Mouse (Mus musculus): ENCODE data around the gene Xpo6.

Xpo6 gene

DNA sequence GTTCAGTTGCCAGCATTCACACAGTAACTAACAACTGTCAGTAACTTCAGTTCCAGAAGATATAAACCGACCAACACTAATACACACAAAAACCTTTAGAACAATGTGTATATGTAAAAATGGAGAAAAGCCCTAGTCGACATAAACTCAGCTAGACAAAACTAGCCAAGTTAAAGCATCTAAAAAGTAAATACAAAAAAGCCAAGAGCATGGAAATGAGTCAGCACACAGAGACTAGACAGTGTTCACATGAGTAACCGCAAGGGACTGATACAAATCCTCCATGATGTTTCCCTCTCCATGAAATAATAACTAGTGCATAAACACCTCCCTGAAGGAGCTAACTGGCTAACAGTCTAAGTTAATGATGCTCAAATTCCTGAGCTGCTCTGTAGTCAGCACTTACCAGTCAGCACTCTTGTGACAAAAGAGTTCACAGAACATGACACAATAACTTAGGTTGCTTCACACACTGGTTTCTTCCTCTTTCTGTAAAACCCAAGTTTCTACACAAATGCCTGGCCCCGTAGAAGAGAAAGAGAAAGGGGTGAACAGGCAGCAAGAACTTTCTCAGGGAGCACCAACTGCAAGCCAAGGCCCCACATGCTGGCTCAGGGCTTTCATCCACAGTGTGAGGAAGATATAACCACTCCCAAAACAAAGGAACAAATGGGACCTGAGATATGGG, 65.5 kb downstream of the Xpo6 start:
- in situ Hi-C loops (cut with MboI; ENCODE audit: low sequenced_read_pairs): no loop called here

DNA sequence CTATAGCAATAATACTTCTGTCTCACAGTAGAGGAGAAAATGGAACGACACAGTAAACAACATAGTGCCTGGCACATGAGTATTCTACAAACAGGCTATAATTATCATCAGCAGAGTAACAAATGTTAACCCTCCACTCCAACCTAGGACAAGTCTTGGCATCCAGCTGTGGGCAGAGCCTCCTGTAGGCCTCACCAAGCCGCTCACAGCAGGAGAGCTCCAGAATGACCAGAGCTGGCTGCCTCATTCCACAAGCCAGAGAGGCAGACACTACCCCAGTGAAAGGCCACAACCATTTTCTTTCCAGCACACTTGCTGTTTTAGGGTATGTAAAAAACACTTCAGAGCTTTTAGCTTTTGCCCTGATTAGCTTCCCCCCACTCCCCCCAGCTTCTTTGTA, 72.6 kb downstream of the Xpo6 start:
- in situ Hi-C loops (cut with MboI; ENCODE audit: low sequenced_read_pairs): no loop called here

- in situ Hi-C loops (cut with MboI; ENCODE audit: low sequenced_read_pairs): no loop called here
Measured at GRCm38 (mm10) chr7:126126502-126126901, 73.8 kb downstream of the Xpo6 start.

DNA sequence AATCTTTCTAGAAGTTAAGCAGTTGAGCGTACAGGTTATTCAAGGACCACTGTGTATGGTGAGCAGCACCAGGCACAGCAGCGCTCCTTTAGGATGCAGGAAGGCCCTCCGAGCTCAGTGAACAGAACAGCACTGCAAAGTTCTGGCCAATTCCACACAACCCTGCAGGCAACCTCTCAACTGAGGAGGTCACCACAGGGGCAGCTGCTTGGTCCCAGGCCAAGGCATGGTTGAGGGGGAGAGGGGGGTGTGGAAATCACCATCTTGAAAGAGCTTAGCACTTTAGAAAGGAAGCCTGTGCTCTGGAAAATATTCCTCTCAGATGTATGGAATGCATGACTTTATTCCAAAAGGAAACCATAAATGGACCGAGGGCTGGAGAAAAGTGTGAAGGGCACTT, 78.8 kb downstream of the Xpo6 start:
- in situ Hi-C loops (cut with MboI; ENCODE audit: low sequenced_read_pairs): no loop called here

- in situ Hi-C loops (cut with MboI; ENCODE audit: low sequenced_read_pairs): no loop called here
Measured at GRCm38 (mm10) chr7:126119819-126120218, 80.5 kb downstream of the Xpo6 start.

DNA sequence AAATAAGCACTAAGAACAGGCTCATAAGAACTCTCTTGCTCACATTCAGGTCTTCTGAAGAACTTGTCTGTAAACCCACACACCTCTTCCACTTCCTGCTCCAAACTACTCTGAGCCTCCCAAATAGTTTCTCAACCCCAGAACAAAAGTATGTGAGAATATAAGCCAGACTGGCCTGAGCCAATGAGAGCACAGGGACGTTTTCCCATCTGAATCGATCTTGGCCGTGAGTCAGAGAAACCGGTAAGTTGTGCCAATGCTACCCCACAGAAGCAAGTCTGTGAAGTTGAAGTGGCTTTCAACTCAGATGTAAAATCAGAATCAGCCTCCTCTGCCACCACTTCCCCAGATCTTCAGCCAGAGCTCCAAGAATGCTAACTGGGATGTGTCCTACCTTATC, 87.0 kb downstream of the Xpo6 start:
- in situ Hi-C loops (cut with MboI; ENCODE audit: low sequenced_read_pairs): no loop called here

- in situ Hi-C loops (cut with MboI; ENCODE audit: low sequenced_read_pairs): no loop called here
Measured at GRCm38 (mm10) chr7:126111230-126111629, 89.1 kb downstream of the Xpo6 start.

DNA sequence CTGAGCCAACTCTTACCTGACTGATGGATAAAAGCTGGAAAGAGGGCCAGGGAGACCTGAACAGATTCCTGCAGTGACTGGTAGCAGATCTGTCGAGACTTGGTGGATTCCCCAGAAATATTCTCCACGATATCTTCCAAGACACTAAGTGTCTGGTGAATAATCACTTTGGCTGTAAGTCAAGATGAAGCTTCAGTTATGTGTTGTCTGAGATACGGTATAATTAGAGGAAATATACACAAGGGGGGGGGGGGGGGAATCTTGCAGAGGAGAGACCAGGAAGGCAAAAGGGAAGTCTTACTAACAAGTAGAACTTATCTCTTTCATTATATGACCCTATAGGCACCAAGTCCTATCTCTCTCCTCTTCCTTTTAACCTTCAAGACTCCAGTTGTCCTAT, 90.4 kb downstream of the Xpo6 start:
- in situ Hi-C loops (cut with MboI; ENCODE audit: low sequenced_read_pairs): no loop called here

GRCm38 (mm10) chr7:126100440-126100839, 99.9 kb downstream of the Xpo6 start:
- in situ Hi-C loops (cut with MboI; ENCODE audit: low sequenced_read_pairs): no loop called here

GRCm38 (mm10) chr7:126099835-126100234, 100.5 kb downstream of the Xpo6 start:
- in situ Hi-C loops (cut with MboI; ENCODE audit: low sequenced_read_pairs): no loop called here

- in situ Hi-C loops (cut with MboI; ENCODE audit: low sequenced_read_pairs): no loop called here
Measured at GRCm38 (mm10) chr7:126099163-126099775, 101.0 kb downstream of the Xpo6 start.

DNA sequence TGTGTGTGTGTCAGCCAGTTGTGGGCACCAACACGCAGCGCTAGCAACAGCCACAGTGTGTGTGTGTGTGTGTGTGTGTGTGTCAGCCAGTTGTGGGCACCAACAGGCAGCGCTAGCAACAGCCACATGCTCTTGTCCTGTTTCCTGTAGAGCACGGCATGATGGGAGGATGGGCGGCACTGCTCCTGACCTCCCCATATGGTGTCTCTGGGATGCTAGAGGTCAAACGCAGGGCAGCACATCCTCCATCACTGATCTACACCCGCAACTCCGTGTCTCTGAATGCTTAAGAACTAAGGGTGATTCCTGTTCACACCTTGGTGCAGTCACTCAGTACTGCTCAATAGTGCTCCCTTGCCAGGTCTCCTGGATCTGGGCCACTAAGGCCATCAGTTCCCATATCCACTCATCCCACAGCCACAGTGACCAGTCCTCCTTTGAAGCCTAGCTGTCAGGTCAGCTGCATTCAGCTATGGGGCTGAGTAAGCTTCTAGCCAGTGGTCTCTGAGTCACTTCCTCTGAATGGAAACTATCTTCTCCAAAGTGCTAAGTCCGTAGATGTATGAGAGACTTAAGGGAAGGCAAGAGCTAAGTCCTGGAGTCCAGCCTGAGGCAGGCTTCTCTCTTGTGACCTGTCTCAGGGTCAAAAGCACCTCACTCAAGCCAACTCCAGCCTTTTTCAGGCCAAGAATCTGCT, 102.9 kb downstream of the Xpo6 start:
- in situ Hi-C loops (cut with MboI; ENCODE audit: low sequenced_read_pairs): no loop called here

DNA sequence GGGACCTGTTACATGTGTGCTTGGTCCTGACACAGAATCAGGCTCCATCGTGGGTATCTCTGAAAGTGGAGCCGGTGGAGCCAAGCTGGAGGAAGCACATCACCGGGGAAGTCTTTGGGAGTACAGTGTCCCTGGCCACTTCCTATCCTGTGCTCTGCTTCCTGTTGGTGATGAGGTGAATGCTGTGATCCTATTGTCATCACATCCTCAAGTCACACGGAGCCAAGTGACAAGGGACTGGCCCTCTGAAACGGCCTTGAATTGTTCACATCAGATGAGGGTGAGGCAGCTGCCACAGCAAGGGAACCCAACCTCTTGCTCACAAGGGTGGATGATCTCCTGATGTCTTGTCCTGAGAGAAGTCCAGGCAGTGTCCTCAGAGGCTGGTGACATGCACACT, 103.7 kb downstream of the Xpo6 start:
- in situ Hi-C loops (cut with MboI; ENCODE audit: low sequenced_read_pairs): no loop called here

DNA sequence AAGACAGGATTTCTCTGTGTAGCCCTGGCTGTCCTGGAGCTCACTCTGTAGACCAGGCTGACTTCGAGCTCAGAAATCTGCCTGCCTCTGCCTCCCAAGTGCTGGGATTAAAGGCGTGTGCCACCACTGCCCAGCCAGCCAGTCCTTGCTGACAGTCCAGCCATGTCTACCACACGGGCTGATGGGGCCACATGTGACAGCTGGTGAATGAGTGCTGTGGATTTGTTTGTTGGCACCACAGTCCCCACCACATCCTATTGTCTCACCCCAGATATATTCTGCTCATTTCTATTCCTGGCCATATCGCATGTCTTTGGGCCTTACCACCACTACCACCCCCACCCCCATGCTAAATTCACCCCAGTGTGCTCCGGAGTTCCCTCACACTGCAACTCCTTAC, 105.6 kb downstream of the Xpo6 start:
- in situ Hi-C loops (cut with MboI; ENCODE audit: low sequenced_read_pairs): no loop called here

DNA sequence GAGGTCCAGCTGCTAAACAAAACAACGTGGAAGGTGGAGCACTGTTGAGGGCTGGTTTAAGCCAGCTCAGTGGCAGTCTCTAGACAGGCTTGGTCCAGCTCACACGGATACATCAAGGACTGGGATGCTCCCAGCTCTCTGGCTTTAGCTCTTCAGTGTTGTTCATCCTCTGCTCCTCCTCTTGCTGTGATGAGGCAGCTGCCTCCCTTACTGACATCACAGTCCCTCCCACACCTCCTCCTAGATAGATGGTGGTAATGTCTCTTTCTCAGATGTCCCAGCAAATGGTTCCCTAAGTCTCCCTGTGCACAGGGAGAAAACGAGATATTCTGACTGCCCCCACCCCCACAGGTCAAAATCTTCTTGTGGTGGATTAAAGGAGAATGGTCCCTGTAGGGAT, 107.1 kb downstream of the Xpo6 start:
- in situ Hi-C loops (cut with MboI; ENCODE audit: low sequenced_read_pairs): no loop called here

GRCm38 (mm10) chr7:126089782-126090181, 110.5 kb downstream of the Xpo6 start:
- in situ Hi-C loops (cut with MboI; ENCODE audit: low sequenced_read_pairs): loop anchor here (10.0 kb wide), 1 partner anchor 345 kb away; no protein-coding TSS in a partner anchor

DNA sequence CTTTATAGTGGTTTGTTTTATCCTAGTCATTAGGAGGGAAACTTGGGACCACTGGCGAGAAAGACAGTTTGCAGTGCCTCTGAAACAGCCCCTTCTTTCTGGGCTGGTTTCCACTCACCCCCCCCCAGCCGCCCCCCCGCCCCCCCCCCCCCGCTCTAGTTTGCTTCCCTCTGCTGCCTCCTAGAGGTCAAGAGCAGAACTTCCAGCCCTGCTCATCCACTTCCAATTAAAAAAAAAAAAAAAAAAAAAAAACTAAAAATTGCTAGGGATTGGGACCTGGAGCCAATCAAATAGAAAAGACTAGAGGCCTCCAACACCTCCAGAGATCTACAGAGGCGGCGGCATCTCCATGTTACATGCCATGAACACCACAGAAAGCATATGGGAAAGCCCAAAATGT, 112.1 kb downstream of the Xpo6 start:
- in situ Hi-C loops (cut with MboI; ENCODE audit: low sequenced_read_pairs): loop anchor here (10.0 kb wide), 1 partner anchor 343 kb away; no protein-coding TSS in a partner anchor

DNA sequence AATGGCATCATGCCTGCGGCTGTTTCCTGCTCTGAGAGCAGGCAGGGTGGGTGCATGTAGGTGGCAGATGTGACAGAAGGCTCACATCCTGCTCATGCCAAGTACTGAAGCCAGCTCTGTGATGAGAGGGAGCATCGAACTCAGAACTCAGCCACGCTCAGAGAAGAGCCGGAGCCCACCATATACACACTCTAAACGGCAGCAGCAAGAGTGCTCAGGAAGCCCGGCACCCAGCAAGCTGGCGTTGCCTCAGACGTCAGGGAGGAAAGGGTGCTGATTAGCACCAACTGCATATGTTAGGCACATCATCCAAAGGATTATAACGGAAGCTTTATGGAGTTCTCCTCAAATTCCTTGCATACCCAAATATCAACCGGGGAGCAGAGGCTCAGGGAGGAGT, 112.7 kb downstream of the Xpo6 start:
- in situ Hi-C loops (cut with MboI; ENCODE audit: low sequenced_read_pairs): loop anchor here (10.0 kb wide), 1 partner anchor 343 kb away; no protein-coding TSS in a partner anchor

DNA sequence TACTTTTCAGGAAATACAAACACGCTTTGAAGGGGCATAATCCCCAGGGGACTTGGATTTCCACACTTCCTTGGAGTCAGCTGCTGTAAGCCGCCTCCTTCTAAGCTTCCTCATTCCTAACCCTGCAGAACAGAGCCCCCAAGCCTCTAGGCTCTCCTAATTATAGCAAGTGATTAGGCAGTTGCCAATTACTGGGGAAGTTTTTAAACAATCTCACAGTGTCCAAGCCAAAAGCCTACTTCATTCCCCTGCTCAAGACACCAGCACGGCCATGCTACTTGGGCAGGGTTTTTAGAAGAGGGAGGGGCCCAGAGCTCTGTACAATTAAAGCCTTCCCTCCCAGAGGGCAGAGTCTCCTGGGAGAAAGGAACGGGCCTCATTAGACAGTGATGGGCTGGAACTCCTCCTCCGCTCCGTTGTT, 114.0 kb downstream of the Xpo6 start:
- in situ Hi-C loops (cut with MboI; ENCODE audit: low sequenced_read_pairs): loop anchor here (10.0 kb wide), 1 partner anchor 342 kb away; no protein-coding TSS in a partner anchor

DNA sequence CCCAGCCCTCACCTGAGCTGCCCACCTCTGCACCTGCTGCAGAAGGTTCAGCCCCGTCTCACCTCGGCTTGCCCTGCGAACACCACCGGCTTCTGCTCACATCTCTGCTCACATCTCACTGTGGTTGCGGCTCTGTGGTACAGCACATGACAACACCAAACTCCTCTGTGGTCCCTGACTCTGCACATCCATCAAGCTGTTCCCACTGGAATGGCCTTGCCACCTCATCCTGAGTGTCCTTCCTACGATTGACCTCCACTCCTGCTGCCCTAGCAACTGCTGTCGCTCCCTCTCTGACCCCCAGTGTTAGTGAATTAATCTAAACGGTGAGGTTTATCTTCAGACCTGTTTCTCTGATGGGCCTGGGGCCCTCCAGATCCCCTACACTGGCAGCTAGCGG, 115.1 kb downstream of the Xpo6 start:
- in situ Hi-C loops (cut with MboI; ENCODE audit: low sequenced_read_pairs): loop anchor here (10.0 kb wide), 1 partner anchor 340 kb away; no protein-coding TSS in a partner anchor

GRCm38 (mm10) chr7:126083980-126084348, 116.3 kb downstream of the Xpo6 start:
- in situ Hi-C loops (cut with MboI; ENCODE audit: low sequenced_read_pairs): loop anchor here (10.0 kb wide), 1 partner anchor 339 kb away; no protein-coding TSS in a partner anchor
